Mouse (Mus musculus): ENCODE measurements around the gene Tns3. TPM values are rescaled to one million over a fixed set of nuclear protein-coding genes. Genes with fewer than 3 reads are reported as not detected.

The Tns3 gene
- total RNA-seq, 1 experiment from 2014 or later: 38.4 TPM

DNA sequence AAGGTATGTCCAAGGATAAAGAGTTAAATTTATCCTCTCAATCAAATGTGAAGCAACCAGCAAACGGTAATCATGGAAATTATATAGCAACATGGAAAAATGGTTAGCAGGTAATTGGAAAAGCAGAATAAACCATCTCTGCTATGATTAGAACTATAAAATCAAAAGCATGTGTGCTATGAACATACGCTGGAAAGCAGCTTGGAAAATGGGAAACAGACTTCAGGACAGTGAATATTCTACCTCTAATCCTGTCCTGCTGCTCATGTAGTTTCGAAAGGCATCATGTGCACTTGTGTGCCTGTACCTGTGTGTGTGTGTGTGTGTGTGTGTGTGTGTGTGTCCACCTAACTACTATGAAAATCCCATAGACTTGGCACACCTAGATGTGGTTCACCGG is 226.1 kb downstream of the Tns3 start:
- no peak for DNase-seq

DNA sequence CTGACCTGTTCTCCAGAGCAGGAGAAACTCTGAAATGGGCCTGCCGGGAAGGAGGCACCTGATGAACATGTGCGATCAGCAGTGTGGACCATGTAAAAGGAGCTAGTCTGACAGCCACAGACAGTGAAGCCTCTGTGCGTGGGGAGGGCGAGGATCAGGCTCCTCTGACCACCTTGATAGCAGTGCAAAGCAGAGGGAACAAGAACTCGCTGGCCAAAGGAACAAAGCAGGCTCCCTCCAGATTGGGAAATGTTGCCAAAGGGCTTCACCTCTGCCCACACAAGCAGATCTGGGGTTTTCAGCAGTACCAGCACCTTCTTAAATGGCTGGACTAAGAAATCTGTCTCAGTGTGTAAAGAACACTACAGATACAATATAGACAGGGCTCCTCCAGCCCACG is 229.2 kb downstream of the Tns3 start:
- DNase-seq: no peak

DNA sequence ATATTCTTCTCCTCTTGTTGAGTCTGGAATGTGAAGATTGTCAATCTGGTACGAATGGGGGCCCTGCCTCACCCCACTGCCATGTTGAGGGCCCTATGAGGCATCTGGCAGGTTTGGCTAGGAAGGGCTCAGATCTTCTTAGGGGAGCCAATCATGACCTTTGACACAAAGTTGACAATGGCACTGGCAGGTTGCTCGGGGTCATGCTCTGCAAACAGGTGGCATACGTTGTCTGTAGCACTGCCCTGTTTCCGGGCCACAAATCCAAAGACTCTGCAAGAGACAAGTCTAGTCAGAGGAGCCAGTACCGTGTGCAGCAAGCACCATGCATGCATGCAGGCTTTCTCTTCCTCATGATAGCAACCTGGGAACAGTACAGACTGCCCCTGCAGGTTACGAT is 230.0 kb downstream of the Tns3 start:
- no peak for DNase-seq

DNA sequence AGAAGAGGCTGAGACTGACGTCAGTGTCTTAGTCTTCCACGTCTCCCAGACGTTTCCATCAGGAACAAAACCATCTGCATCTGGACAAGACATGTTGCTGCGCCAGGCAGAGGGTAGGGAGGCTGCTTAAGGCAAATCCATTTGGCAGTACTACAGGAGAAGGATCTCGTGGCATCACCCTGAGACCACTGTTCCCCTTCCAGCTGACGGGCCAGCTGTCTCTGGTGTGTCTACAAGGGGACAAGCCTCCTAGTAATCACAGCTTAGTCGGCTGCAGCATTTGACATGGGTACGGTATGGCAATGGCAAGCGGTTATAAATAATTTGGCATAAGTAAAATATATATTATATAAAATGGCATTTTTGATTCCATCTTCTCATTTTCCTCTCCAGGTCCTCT is 230.9 kb downstream of the Tns3 start:
- no peak for DNase-seq

DNA sequence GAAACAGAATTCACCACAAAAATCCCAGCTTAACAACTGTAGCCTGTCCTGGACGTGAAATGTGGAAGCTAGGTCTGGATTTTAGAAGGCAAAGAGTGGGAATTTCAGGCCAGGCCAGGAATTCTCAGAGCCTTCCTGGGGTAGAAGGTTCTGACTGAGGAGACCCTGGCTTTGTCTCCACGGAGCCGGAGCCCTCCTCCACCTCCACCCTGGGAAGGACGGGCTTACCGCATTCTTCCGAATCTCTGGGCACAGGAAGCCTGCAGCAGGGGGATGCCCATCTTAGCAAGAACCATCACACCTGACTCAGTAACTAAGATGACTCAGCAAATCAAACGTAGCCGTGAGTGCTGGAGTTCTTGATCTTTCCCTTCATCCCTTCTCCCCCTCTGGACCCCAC is 231.4 kb downstream of the Tns3 start:
- DNase-seq: no peak

DNA sequence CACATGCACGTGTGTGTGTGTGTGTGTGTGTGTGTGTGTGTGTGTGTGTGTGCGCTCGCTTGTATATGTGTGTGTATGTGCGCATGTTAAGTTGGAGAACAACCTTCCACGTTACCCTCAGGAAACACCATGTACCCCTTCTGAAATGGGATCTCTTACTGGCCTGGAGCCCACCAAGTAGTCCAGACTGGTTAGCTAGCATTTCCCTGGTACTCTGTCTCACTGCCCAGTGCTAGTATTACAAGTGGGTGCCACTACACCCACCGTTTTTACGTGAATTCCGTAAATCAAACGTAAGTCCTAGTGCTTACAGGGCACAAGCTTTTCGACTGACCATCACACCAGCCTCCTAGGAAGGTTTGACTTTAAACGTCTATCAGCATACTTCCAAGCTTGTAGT is 236.7 kb downstream of the Tns3 start:
- no peak for DNase-seq

DNA sequence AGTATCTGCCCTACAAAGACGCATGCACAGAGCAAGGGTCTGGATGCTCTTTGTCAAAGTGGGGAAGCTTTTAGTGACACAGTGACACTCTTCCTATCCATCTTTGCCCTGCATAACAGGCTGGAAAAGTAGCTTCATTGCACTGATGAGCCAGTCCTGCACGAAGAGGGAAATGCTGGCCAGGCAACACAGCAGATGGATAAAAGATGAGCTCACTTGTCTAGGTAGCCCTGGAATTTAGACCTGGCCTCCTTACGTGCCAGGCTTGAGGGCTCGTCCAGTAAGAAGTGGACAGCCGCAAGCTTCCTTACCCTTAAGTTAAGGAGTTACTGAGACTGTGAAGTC is 239.1 kb downstream of the Tns3 start:
- no peak for DNase-seq

DNA sequence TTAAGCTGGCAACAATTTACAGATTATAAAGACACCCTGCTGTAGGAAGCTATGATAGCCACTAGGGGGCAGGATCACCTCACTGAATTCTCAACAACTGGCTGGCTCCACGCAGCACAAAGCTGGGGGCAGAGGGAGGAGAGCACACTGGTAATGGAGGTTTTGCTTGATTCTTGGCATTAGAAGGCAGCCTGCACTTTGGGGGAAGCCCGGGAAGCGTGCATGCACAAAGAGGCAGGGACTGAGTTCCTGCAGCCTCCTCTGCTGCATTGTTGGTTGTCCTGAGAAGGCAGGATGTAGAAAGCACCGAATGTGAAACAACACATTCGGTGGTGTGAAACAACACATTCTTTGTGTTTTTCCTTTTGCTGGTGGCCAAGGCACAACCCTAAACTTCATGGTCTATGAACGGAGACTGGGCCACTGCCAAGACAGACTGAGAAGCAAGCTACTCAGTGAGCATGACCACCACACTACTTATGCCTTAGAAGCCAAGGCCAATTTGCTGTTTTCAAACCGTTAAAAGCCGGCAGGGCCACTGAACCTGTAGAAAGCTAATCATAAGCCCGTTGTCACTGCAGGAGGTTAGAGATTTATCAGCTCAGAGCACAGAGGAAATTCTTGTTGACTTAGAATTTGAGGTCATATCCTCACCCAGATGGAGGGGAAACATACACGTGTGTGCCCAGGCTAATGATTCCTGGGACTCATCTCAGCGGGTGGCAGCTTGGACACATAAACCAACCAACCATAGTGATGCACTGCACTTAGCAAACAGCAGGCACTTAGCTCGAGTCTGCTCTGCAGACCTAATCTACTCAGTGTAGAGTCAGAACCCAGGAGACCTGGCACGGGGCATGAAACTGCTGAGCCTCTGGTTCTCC is 239.8 kb downstream of the Tns3 start:
- DNase-seq: peak; percentile 85

DNA sequence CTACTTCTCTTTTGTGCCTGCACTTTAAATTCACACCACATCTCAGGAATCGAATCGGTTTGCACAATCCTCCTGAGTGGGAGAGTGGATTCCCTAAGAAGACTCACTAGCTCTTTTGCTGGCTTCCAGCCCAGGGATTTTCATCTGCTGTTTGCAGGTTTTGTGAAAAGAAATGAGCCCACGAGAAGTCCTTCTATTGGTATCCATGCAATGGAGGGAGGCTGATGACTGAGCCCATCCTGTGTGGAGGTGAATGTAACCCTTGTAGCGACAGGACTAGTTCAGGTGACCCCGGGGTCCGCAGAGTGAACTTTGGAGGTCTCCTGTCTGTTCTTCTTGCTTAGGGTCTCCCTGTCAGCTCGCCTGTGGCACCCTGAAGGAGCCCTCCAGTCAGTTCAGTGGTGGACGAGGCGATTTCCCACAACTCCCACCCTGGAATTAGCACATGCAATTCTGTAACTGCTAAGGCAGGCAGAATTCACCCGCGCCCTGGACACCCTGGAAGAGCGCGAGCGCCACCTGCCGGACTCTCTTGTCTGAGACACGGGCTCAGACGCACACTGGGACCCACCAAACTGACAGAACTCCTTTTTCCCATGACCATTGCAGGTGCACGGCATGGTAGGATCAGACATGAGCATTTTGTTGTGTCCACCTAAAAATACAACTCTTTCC is 259.0 kb downstream of the Tns3 start:
- DNase-seq: peak; percentile 75

DNA sequence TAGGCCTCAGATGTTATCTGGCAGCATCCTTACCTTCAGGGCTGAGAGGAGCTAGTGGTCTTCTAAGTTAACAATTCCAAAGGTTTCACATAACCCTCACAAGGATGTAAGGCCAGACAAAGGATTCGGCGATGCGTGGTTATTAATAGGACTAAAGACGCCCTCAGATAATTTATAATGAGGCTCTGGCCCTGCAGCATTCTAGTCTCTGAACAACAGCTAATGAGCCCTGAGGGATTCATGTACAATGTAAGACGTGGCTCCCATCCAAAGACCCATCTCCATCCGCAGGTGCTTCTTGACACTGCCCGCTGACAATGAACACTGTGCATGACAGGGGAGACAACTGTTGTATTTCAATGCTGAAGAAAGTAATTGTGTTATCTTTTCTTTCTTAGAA is 263.0 kb downstream of the Tns3 start:
- no peak for DNase-seq

DNA sequence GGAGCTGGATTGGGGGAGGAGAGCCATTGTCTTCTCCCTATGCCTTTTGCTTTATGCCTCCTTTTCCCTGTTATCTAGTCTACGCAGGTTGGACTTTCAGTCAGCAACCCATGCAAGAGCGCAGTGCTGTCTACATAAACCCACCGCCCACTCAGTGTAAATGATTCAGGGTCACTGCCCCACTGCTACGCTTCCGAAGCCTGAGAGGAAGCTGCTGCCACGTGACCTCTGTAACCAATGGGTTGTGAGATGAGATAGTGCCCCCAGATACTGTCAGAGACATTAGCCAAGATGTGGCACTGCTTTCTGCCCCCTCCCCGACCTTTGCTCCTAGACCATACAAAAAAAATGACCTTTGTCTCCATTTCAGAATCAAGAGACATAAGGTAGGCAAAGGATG is 268.0 kb downstream of the Tns3 start:
- no peak for DNase-seq

DNA sequence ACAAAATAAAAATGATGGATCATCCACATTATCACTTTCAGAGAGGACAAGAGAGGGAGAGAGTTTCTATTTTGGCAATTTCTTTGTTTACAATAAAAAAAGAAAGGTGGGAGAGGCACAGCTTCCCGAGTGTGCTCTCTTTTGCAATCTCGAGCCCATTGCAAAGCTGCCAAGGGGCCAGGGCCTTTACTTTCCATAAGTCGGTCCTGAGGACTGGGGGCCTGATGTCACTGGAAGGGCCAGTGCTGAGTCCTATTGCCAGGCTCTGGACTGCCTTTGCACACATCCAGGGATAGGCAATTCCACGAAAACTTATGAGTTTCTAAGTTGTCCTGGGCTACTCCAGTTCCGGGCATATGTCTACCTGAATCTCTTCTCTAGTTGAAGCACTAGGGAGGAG is 272.8 kb downstream of the Tns3 start:
- DNase-seq: no peak

DNA sequence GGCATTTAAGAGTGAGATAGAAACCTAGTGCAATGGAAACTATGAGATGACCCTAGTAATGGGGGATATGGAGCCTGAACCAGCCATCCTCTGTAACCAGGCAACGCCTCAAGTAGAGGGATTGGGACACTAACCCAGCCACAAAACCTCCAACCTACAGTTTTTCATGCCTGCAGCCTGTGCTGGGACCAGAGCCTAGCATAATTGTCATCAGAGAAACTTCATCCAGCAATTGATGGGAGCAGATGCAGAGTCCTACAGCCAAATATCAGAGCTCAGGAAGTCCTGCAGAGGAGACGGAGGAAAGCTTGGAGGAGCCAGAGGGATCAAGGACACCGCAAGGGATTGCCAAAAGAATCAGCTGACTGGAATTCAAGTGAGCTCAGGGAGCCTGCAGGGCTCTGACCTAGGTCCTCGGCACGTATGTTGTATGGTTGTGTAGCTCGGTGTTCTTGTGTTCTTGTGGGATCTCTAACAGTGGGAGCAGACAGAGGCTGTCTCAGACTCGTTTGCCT is 278.4 kb downstream of the Tns3 start:
- peak; percentile 27 for DNase-seq
